Mouse (Mus musculus) heart, adult 2 months (tissue): Measurements from ENCODE around the gene Cyp1a2.

Source experiments
- CTCF ChIP-seq: fragments of 200-600 bp; IDR thresholded peaks from 2 replicates; pipeline ENCODE4 v1.8.1; 2022; ENCODE audit warnings: antibody characterized with exemption, mild to moderate bottlenecking, moderate library complexity
- POLR2A ChIP-seq: fragments of 200-500 bp; IDR thresholded peaks from 2 replicates; pipeline ENCODE4 v1.6.1; 2011; ENCODE audit warnings: mild to moderate bottlenecking, low read depth, low read length, control low read depth; ENCODE audit not compliant: insufficient read depth

DNA sequence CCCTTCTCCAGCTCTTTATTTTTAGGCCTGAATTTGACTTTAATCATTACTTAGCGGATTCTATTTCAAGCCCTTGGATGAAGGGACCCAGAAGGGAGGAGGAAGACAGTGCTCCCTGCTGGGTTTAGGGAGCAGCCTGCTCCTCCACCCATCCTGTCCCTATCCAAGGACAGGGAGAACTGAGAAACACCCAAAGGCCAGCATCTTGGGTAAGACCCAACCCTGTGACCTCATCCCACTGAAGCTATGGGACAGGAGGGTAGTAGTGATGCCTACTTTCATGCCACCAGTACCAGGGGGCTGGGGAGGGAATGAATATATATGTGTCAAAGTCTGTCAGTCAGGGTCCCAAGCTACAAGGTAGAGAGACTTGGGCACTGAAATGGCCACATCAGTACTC lies 42.5 kb downstream of the Cyp1a2 start:
- no peak for TF ChIP-seq CTCF
- no peak for TF ChIP-seq POLR2A
